Mouse (Mus musculus): ENCODE data around the gene Clstn1. TPM values are rescaled to one million over a fixed set of nuclear protein-coding genes. Genes with fewer than 3 reads are reported as not detected.

The Clstn1 gene
- 64.6 and 83.6 TPM in 2 replicates for polyA plus RNA-seq (2015; fragmentation: Nextera tagmentation; extraction: Ambion mirVana)

GRCm38 (mm10) chr4:149586044-149586782, at the start of gene Clstn1:
Gene Clstn1 (plus strand): TSS chr4:149586468.
- Histone ChIP-seq H3K9ac (peak within 1 kb of the TSS; percentile 96), H3K36me3 (no peaks in the 10 kb centered on the region), H3K4me3 (peak within 1 kb of the TSS; percentile 87), H3K27ac (peak within 1 kb of the TSS; percentile 94), H3K27me3 (peaks cover 11% of the 10 kb centered on the region; the same call in 1 of the 2 replicates), H3K4me2 (peak within 1 kb of the TSS; percentile 99), H3K9me3 (no peaks in the 10 kb centered on the region), H3K4me1 (replicated peaks) (peaks cover 29% of the 10 kb centered on the region)
- ATAC-seq (ENCODE audit: low FRiP score), result peak; percentile 72
- whole genome bisulfite sequencing, result under 1% methylated on average over 62 of the region's 103 CpGs

- H3K4me3 ChIP-seq, result no peak overlapping the region
- H3K36me3 ChIP-seq, result no peaks in the 10 kb centered on the region
- H3K4me2 ChIP-seq, result no peak overlapping the region
- peaks cover 17% of the 10 kb centered on the region for H3K4me1 ChIP-seq (replicated peaks)
- 89% methylated on average over 8 of the region's 8 CpGs for WGBS
- ATAC-seq (ENCODE audit: low FRiP score), result no peak
- no peaks in the 10 kb centered on the region for H3K27me3 ChIP-seq
- H3K9ac ChIP-seq, result no peak overlapping the region
- no peaks in the 10 kb centered on the region for H3K9me3 ChIP-seq
- no peak overlapping the region for H3K27ac ChIP-seq
Observed at GRCm38 (mm10) chr4:149539441-149539840, 46.8 kb upstream of the Clstn1 start.

GRCm38 (mm10) chr4:149541935-149542334, 44.3 kb upstream of the Clstn1 start:
- Histone ChIP-seq H3K27me3 (no peaks in the 10 kb centered on the region), H3K36me3 (peaks cover 19% of the 10 kb centered on the region), H3K4me3 (no peak overlapping the region), H3K9me3 (no peaks in the 10 kb centered on the region), H3K4me2 (no peak overlapping the region), H3K27ac (no peak overlapping the region), H3K4me1 (replicated peaks) (peaks cover 17% of the 10 kb centered on the region), H3K9ac (no peak overlapping the region)
- ATAC-seq (ENCODE audit: low FRiP score), result no peak
- WGBS, result 70% methylated on average over 5 of the region's 5 CpGs

- peaks cover 17% of the 10 kb centered on the region for H3K4me1 ChIP-seq (replicated peaks)
- WGBS, result 79% methylated on average over 12 of the region's 12 CpGs
- no peak overlapping the region for H3K27ac ChIP-seq
- H3K27me3 ChIP-seq, result no peaks in the 10 kb centered on the region
- no peak overlapping the region for H3K4me2 ChIP-seq
- H3K36me3 ChIP-seq, result peaks cover 23% of the 10 kb centered on the region
- no peak for ATAC-seq (ENCODE audit: low FRiP score)
- H3K4me3 ChIP-seq, result no peak overlapping the region
- H3K9ac ChIP-seq, result no peak overlapping the region
- H3K9me3 ChIP-seq, result no peaks in the 10 kb centered on the region
Observed at GRCm38 (mm10) chr4:149542431-149542830, 43.8 kb upstream of the Clstn1 start.

GRCm38 (mm10) chr4:149542927-149543553, 43.2 kb upstream of the Clstn1 start:
- Histone ChIP-seq H3K9me3 (no peaks in the 10 kb centered on the region), H3K27me3 (no peaks in the 10 kb centered on the region), H3K27ac (no peak overlapping the region), H3K9ac (no peak overlapping the region), H3K4me2 (no peak overlapping the region), H3K36me3 (peaks cover 29% of the 10 kb centered on the region), H3K4me3 (no peak overlapping the region), H3K4me1 (replicated peaks) (peaks cover 17% of the 10 kb centered on the region)
- ATAC-seq (ENCODE audit: low FRiP score), result peak; percentile 36; the same call in 1 of the 2 replicates
- WGBS, result 38% methylated on average over 10 of the region's 10 CpGs

- ATAC-seq (ENCODE audit: low FRiP score), result no peak
- H3K9ac ChIP-seq, result no peak overlapping the region
- H3K4me3 ChIP-seq, result no peak overlapping the region
- peaks cover 17% of the 10 kb centered on the region for H3K4me1 ChIP-seq (replicated peaks)
- H3K4me2 ChIP-seq, result no peak overlapping the region
- WGBS, result 77% methylated on average over 8 of the region's 8 CpGs
- H3K27me3 ChIP-seq, result no peaks in the 10 kb centered on the region
- peaks cover 33% of the 10 kb centered on the region for H3K36me3 ChIP-seq
- H3K9me3 ChIP-seq, result no peaks in the 10 kb centered on the region
- no peak overlapping the region for H3K27ac ChIP-seq
Observed at GRCm38 (mm10) chr4:149544892-149545291, 41.4 kb upstream of the Clstn1 start.

GRCm38 (mm10) chr4:149546797-149547444, 39.3 kb upstream of the Clstn1 start:
- H3K4me3 ChIP-seq, result no peak overlapping the region
- no peak overlapping the region for H3K9ac ChIP-seq
- ATAC-seq (ENCODE audit: low FRiP score), result no peak
- H3K4me2 ChIP-seq, result no peak overlapping the region
- H3K9me3 ChIP-seq, result no peaks in the 10 kb centered on the region
- H3K27me3 ChIP-seq, result no peaks in the 10 kb centered on the region
- H3K4me1 ChIP-seq (replicated peaks), result peaks cover 13% of the 10 kb centered on the region
- 83% methylated on average over 9 of the region's 9 CpGs for WGBS
- H3K27ac ChIP-seq, result no peak overlapping the region
- peaks cover 36% of the 10 kb centered on the region for H3K36me3 ChIP-seq

GRCm38 (mm10) chr4:149547523-149547922, 38.7 kb upstream of the Clstn1 start:
- Histone ChIP-seq H3K27me3 (no peaks in the 10 kb centered on the region), H3K4me2 (no peak overlapping the region), H3K27ac (no peak overlapping the region), H3K36me3 (peaks cover 36% of the 10 kb centered on the region), H3K4me1 (replicated peaks) (peaks cover 8% of the 10 kb centered on the region), H3K4me3 (no peak overlapping the region), H3K9me3 (no peaks in the 10 kb centered on the region), H3K9ac (no peak overlapping the region)
- no peak for ATAC-seq (ENCODE audit: low FRiP score)
- 81% methylated on average over 6 of the region's 6 CpGs for WGBS

GRCm38 (mm10) chr4:149549221-149549925, 36.9 kb upstream of the Clstn1 start:
- H3K27ac ChIP-seq, result peak overlapping the region; percentile 55
- H3K9ac ChIP-seq, result peak overlapping the region; percentile 49; the same call in 1 of the 2 replicates
- peak; percentile 86 for ATAC-seq (ENCODE audit: low FRiP score)
- 67% methylated on average over 9 of the region's 9 CpGs for WGBS
- peaks cover 5% of the 10 kb centered on the region; the same call in 1 of the 2 replicates for H3K4me1 ChIP-seq (replicated peaks)
- no peaks in the 10 kb centered on the region for H3K27me3 ChIP-seq
- no peaks in the 10 kb centered on the region for H3K9me3 ChIP-seq
- H3K4me2 ChIP-seq, result no peak overlapping the region
- H3K36me3 ChIP-seq, result peaks cover 36% of the 10 kb centered on the region
- H3K4me3 ChIP-seq, result no peak overlapping the region

- H3K9ac ChIP-seq, result no peak overlapping the region
- H3K9me3 ChIP-seq, result no peaks in the 10 kb centered on the region
- H3K4me2 ChIP-seq, result no peak overlapping the region
- 83% methylated on average over 5 of the region's 5 CpGs for WGBS
- peaks cover 28% of the 10 kb centered on the region for H3K36me3 ChIP-seq
- no peak overlapping the region for H3K27ac ChIP-seq
- H3K4me3 ChIP-seq, result no peak overlapping the region
- H3K27me3 ChIP-seq, result no peaks in the 10 kb centered on the region
- peaks cover 14% of the 10 kb centered on the region; the same call in 1 of the 2 replicates for H3K4me1 ChIP-seq (replicated peaks)
- ATAC-seq (ENCODE audit: low FRiP score), result no peak
Observed at GRCm38 (mm10) chr4:149550866-149551265, 35.4 kb upstream of the Clstn1 start.

- no peak for ATAC-seq (ENCODE audit: low FRiP score)
- Histone ChIP-seq H3K9ac (no peak overlapping the region), H3K9me3 (no peaks in the 10 kb centered on the region), H3K4me1 (replicated peaks) (peaks cover 14% of the 10 kb centered on the region; the same call in 1 of the 2 replicates), H3K4me3 (no peak overlapping the region), H3K36me3 (peaks cover 19% of the 10 kb centered on the region), H3K4me2 (no peak overlapping the region), H3K27me3 (no peaks in the 10 kb centered on the region), H3K27ac (no peak overlapping the region)
- 91% methylated on average over 5 of the region's 5 CpGs for WGBS
Observed at GRCm38 (mm10) chr4:149551696-149552095, 34.6 kb upstream of the Clstn1 start.

- H3K4me3 ChIP-seq, result no peak overlapping the region
- H3K9me3 ChIP-seq, result no peaks in the 10 kb centered on the region
- H3K27me3 ChIP-seq, result no peaks in the 10 kb centered on the region
- no peak overlapping the region for H3K4me2 ChIP-seq
- H3K36me3 ChIP-seq, result peaks cover 12% of the 10 kb centered on the region
- 73% methylated on average over 7 of the region's 7 CpGs for WGBS
- H3K27ac ChIP-seq, result 0 out of 2 replicates have a peak overlapping the region, but pooled peaks have one; percentile 5
- H3K9ac ChIP-seq, result no peak overlapping the region
- H3K4me1 ChIP-seq (replicated peaks), result peaks cover 14% of the 10 kb centered on the region; the same call in 1 of the 2 replicates
- no peak for ATAC-seq (ENCODE audit: low FRiP score)
Observed at GRCm38 (mm10) chr4:149553834-149554233, 32.4 kb upstream of the Clstn1 start.

Data from hindbrain, embryonic 13.5 days (tissue).